Mouse (Mus musculus): Measurements from ENCODE around the gene Vti1b. TPM values are rescaled to one million over a fixed set of nuclear protein-coding genes. Genes with fewer than 3 reads are reported as not detected.

Vti1b gene
- polyA plus RNA-seq (2014; fragmentation: Nextera tagmentation; extraction: Ambion mirVana) = 83.6 and 85.1 TPM in 2 replicates

DNA sequence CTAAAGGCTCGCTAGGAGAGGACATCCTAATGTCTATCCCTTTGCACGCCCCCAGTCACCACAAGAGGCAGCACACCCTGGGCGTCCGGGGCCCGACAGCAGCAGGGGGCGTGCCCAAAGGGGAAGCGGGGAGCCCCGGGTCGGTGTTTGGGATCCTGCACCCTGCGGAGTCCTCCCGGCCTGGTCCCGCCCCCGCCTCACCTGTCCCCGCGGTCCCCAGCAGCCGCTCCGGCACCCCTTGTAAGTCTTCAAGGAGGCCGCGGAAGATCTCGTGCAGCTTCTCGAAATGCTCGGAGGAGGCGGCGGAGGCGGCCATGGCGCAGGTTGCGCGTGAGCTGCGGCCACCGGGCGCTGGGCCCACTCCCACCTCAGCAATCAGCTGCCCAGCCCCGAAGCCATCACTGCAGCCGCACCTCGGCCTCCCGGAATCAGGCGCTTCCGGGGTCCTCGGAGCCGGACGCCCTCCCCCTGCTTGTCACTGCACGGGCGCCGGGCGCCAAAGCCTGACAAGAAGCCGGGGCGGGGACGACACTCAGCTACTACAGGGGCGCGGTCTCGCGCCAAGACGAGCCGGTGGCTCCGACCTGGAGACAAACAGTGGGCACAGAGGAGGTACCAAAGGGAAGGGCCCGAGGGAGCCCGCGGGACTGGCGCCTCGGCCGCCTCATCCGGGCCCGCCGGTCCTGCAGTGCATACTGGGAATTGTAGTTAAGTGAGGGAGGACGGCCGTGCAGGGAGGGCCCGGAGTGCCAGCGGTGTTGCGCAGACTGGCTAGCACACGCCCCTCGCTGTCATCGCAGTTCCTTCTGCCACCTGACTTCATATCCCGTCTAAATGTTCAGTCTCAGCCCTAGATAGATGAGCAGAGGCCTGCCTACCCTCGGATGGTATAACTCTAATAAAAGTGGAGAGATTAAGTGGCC lies at the start of gene Vti1b:
TSS of gene Vti1b (minus strand) at position 649 of the 923 bp plus-strand sequence.
- peak within 1 kb of the TSS; percentile 91 for H3K4me3 ChIP-seq (ENCODE audit: low read depth, low read length)
- H3K9ac ChIP-seq (replicated peaks; ENCODE audit: low read depth, low read length) = peak within 1 kb of the TSS; percentile 76
- no peaks in the 10 kb centered on the region for H3K27me3 ChIP-seq (ENCODE audit: control insufficient read depth, insufficient read depth, low read length)
- under 1% methylated on average over 73 of the region's 73 CpGs for WGBS
- H3K36me3 ChIP-seq (ENCODE audit: control insufficient read depth, insufficient read depth, low read length) = peaks cover 9% of the 10 kb centered on the region; the same call in 1 of the 2 replicates
- peak; percentile 96 for ATAC-seq (ENCODE audit: insufficient number of reproducible peaks, insufficient read depth, low FRiP score, low read depth)
- peak within 1 kb of the TSS; percentile 95 for H3K27ac ChIP-seq (ENCODE audit: low read length)
- no peaks in the 10 kb centered on the region for H3K9me3 ChIP-seq (ENCODE audit: control insufficient read depth, low read depth, low read length)
- H3K4me2 ChIP-seq (replicated peaks; ENCODE audit: low read depth, low read length) = peak within 1 kb of the TSS; percentile 66
- H3K4me1 ChIP-seq (ENCODE audit: control insufficient read depth, insufficient read depth, low read length) = peaks cover 6% of the 10 kb centered on the region; the same call in 1 of the 2 replicates

DNA sequence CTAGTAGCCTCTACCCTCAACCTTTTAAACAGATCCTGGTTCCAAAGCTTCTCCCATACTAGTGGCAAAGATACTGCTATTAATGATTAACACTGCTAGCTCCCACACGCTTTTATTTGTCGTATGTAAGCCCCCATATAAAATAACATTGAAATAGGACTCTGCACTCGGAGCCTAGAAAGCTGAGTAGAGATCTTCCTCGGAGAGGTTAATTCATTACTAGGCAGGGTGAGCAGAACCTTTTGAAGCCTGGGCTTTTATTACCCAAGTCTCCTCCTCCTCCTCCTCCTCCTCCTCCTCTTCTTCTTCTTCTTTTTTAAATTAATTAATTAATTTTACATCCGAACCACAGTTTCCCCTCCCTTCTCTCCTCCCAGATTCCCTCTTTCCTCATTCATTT lies 45.0 kb upstream of the Vti1b start:
- H3K27me3 ChIP-seq (ENCODE audit: control insufficient read depth, insufficient read depth, low read length) = no peaks in the 10 kb centered on the region
- no peak for ATAC-seq (ENCODE audit: insufficient number of reproducible peaks, insufficient read depth, low FRiP score, low read depth)
- no peak overlapping the region for H3K27ac ChIP-seq (ENCODE audit: low read length)
- H3K4me3 ChIP-seq (ENCODE audit: low read depth, low read length) = no peak overlapping the region
- 48% methylated on average over 5 of the region's 5 CpGs for WGBS
- no peak overlapping the region for H3K4me2 ChIP-seq (replicated peaks; ENCODE audit: low read depth, low read length)
- H3K9ac ChIP-seq (replicated peaks; ENCODE audit: low read depth, low read length) = no peak overlapping the region
- H3K4me1 ChIP-seq (ENCODE audit: control insufficient read depth, insufficient read depth, low read length) = no peaks in the 10 kb centered on the region
- no peaks in the 10 kb centered on the region for H3K9me3 ChIP-seq (ENCODE audit: control insufficient read depth, low read depth, low read length)
- no peaks in the 10 kb centered on the region for H3K36me3 ChIP-seq (ENCODE audit: control insufficient read depth, insufficient read depth, low read length)

DNA sequence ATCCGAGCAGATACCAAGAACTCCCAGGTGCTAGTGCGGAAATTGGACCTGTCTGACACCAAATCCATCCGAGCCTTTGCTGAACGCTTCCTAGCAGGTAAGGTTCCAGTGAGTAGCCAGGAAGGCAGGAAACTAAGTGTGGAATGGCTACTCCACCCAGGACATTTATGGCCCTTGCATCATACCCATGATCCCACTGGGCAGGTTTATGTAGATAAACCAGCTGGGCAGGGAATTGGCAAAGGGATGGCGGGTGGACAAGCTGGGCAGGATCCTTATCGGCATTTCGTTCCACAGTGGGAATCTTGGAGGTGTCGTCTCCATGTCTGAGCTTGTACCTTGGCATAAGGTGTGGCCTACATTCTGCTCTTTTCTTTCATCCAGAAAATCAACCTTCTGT lies 39.0 kb upstream of the Vti1b start:
- no peaks in the 10 kb centered on the region for H3K36me3 ChIP-seq (ENCODE audit: control insufficient read depth, insufficient read depth, low read length)
- no peak overlapping the region for H3K9ac ChIP-seq (replicated peaks; ENCODE audit: low read depth, low read length)
- no peaks in the 10 kb centered on the region for H3K4me1 ChIP-seq (ENCODE audit: control insufficient read depth, insufficient read depth, low read length)
- 77% methylated on average over 8 of the region's 8 CpGs for WGBS
- ATAC-seq (ENCODE audit: insufficient number of reproducible peaks, insufficient read depth, low FRiP score, low read depth) = no peak
- no peak overlapping the region for H3K4me3 ChIP-seq (ENCODE audit: low read depth, low read length)
- no peaks in the 10 kb centered on the region for H3K27me3 ChIP-seq (ENCODE audit: control insufficient read depth, insufficient read depth, low read length)
- H3K27ac ChIP-seq (ENCODE audit: low read length) = no peak overlapping the region
- H3K4me2 ChIP-seq (replicated peaks; ENCODE audit: low read depth, low read length) = no peak overlapping the region
- no peaks in the 10 kb centered on the region for H3K9me3 ChIP-seq (ENCODE audit: control insufficient read depth, low read depth, low read length)

DNA sequence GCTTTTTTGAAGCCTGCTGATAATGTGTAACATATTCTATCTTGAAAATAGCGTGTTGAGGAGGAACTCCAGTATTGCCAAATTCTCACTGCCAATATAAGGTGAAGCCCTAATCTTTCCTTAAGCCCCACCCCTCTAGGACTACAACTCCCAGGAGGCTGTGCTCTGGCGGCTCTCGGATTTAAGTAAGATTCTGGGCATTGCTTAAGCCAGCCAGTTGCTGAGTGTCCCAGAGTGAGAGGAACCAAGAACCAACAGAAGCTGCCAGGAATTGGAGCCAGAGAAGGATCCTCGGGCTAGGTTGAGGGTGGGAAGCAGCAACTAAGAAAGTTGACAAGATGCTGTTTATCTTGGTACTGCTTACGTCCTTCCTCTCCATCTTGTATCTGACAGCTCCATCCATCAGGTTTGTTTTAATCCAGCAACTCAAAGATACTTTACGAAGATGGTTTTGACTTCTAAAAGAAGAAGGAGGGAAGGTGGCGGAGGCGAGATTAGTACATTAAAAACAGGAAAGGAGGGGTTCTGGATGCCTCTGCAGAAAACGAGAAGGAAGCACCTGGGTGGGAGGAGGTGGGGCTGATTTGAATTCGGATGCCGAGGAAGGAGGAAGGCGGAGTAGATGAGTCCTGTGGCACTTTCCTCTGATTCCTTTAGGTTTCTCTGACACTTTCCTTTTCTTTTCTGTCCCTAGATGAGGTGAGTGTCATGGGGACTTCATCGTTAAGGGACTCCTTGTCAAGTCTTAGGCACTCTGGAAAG lies 36.4 kb upstream of the Vti1b start, which contains the start of gene Rdh12:
TSS of gene Rdh12 (plus strand) at position 212 of the 762 bp plus-strand sequence.
- no peaks in the 10 kb centered on the region for H3K36me3 ChIP-seq (ENCODE audit: control insufficient read depth, insufficient read depth, low read length)
- H3K27ac ChIP-seq (ENCODE audit: low read length) = 0 out of 2 replicates have a peak within 1 kb of the TSS, but pooled peaks have one; percentile 22
- WGBS = 4% methylated on average over 13 of the region's 13 CpGs
- no peak within 1 kb of the TSS for H3K9ac ChIP-seq (replicated peaks; ENCODE audit: low read depth, low read length)
- H3K4me3 ChIP-seq (ENCODE audit: low read depth, low read length) = peak within 1 kb of the TSS; percentile 33
- no peaks in the 10 kb centered on the region for H3K9me3 ChIP-seq (ENCODE audit: control insufficient read depth, low read depth, low read length)
- H3K27me3 ChIP-seq (ENCODE audit: control insufficient read depth, insufficient read depth, low read length) = no peaks in the 10 kb centered on the region
- H3K4me2 ChIP-seq (replicated peaks; ENCODE audit: low read depth, low read length) = peak within 1 kb of the TSS; percentile 40
- no peaks in the 10 kb centered on the region for H3K4me1 ChIP-seq (ENCODE audit: control insufficient read depth, insufficient read depth, low read length)
- peak; percentile 72; the same call in 1 of the 2 replicates for ATAC-seq (ENCODE audit: insufficient number of reproducible peaks, insufficient read depth, low FRiP score, low read depth)

DNA sequence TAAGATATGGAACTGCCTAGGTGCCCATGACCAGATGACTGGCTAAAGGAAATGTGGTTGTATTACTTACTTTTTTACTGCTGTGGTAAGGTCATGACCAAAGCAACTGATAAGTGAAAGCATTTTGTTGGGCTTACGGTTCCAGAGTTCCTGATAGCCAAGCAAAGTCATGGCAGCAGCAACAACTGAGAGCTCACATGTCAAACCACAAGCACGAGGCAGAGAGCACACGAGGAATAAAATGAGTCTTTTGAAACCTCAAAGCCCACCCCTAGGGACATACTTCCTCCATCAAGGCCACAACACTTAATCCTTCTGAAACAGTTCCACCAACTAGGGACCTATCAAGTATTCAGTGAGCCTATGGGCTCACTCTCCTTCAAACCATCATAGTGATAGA lies 29.4 kb upstream of the Vti1b start:
- no peak for ATAC-seq (ENCODE audit: insufficient number of reproducible peaks, insufficient read depth, low FRiP score, low read depth)
- H3K9me3 ChIP-seq (ENCODE audit: control insufficient read depth, low read depth, low read length) = no peaks in the 10 kb centered on the region
- H3K36me3 ChIP-seq (ENCODE audit: control insufficient read depth, insufficient read depth, low read length) = no peaks in the 10 kb centered on the region
- H3K27ac ChIP-seq (ENCODE audit: low read length) = no peak overlapping the region
- no peaks in the 10 kb centered on the region for H3K27me3 ChIP-seq (ENCODE audit: control insufficient read depth, insufficient read depth, low read length)
- no peak overlapping the region for H3K4me3 ChIP-seq (ENCODE audit: low read depth, low read length)
- WGBS = 70% methylated on average over 3 of the region's 3 CpGs
- H3K4me1 ChIP-seq (ENCODE audit: control insufficient read depth, insufficient read depth, low read length) = no peaks in the 10 kb centered on the region
- no peak overlapping the region for H3K9ac ChIP-seq (replicated peaks; ENCODE audit: low read depth, low read length)
- no peak overlapping the region for H3K4me2 ChIP-seq (replicated peaks; ENCODE audit: low read depth, low read length)

DNA sequence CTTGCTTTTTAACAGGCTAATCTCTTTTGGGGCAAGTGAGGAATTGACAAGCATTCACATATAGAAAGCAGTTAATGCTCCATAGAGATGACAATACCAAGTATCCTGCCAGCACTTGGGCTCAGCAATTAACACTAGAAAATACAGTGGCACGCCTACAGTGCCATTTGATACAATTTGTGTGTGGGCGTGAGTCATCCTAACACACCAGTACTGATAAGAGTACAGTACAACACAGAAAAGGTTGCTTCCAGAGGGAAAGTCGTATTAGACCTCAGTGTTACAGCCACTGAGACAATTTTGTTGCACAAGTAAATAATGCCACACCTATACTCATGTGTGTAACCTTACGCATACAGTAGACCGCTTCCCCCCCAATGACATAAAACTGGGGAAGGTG lies 24.6 kb upstream of the Vti1b start:
- Histone ChIP-seq H3K36me3 (ENCODE audit: control insufficient read depth, insufficient read depth, low read length) (no peaks in the 10 kb centered on the region), H3K27ac (ENCODE audit: low read length) (no peak overlapping the region), H3K9me3 (ENCODE audit: control insufficient read depth, low read depth, low read length) (no peaks in the 10 kb centered on the region), H3K9ac (replicated peaks; ENCODE audit: low read depth, low read length) (no peak overlapping the region), H3K4me1 (ENCODE audit: control insufficient read depth, insufficient read depth, low read length) (no peaks in the 10 kb centered on the region), H3K27me3 (ENCODE audit: control insufficient read depth, insufficient read depth, low read length) (no peaks in the 10 kb centered on the region), H3K4me2 (replicated peaks; ENCODE audit: low read depth, low read length) (no peak overlapping the region), H3K4me3 (ENCODE audit: low read depth, low read length) (no peak overlapping the region)
- WGBS = 80% methylated on average over 5 of the region's 5 CpGs
- ATAC-seq (ENCODE audit: insufficient number of reproducible peaks, insufficient read depth, low FRiP score, low read depth) = no peak

DNA sequence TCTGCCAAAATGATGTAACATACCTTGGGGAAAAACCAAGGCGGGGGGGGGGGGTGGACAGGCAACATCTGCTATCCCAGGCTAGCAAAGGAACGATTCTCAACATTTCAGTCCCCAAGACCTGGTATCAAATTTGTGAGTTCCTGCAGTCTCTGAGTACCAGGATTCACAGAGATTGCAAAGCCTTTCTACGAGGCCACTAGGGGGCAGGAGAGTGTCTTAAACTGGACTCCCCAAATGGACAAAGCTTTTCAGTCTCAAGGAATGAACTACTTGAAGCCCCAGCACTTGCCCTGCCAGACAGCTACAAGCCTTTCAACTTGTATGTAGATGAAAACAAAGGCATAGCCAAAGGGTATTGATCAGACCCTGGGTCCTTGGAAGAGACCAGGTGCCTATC lies 21.0 kb upstream of the Vti1b start:
- ATAC-seq (ENCODE audit: insufficient number of reproducible peaks, insufficient read depth, low FRiP score, low read depth) = no peak
- no peak overlapping the region for H3K9ac ChIP-seq (replicated peaks; ENCODE audit: low read depth, low read length)
- no peaks in the 10 kb centered on the region for H3K27me3 ChIP-seq (ENCODE audit: control insufficient read depth, insufficient read depth, low read length)
- H3K4me1 ChIP-seq (ENCODE audit: control insufficient read depth, insufficient read depth, low read length) = peaks cover 6% of the 10 kb centered on the region; the same call in 1 of the 2 replicates
- no peaks in the 10 kb centered on the region for H3K9me3 ChIP-seq (ENCODE audit: control insufficient read depth, low read depth, low read length)
- H3K4me2 ChIP-seq (replicated peaks; ENCODE audit: low read depth, low read length) = no peak overlapping the region
- 0 out of 2 replicates have a peak, but pooled peaks cover under 1% of the 10 kb centered on the region for H3K36me3 ChIP-seq (ENCODE audit: control insufficient read depth, insufficient read depth, low read length)
- no peak overlapping the region for H3K4me3 ChIP-seq (ENCODE audit: low read depth, low read length)
- H3K27ac ChIP-seq (ENCODE audit: low read length) = no peak overlapping the region
- WGBS = 6% methylated on average over 3 of the region's 3 CpGs

DNA sequence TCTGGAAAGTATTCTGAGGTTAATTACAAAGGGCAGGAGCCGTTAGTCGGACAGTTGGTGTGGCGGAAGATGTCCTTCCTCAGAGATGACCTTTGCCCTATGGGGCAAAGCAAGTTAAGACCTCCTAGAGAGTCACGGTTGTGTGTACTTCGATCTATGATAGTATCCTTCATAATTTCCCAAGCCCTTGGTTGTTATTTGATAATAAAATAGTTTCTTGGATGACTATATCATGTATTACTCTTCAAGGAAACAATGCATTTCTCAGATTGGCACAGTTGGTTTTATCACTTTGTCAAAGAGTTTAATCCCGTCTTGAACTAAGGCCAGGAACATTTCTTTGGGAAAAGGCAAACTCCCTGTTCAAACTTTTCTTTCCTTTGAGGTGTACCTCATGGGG lies 19.7 kb upstream of the Vti1b start, which contains the start of gene Rdh11:
TSS of gene Rdh11 (minus strand) at position 101 of the 400 bp plus-strand sequence.
- Histone ChIP-seq H3K27me3 (ENCODE audit: control insufficient read depth, insufficient read depth, low read length) (no peaks in the 10 kb centered on the region), H3K4me3 (ENCODE audit: low read depth, low read length) (peak within 1 kb of the TSS; percentile 55), H3K36me3 (ENCODE audit: control insufficient read depth, insufficient read depth, low read length) (peaks cover 12% of the 10 kb centered on the region; the same call in 1 of the 2 replicates), H3K9me3 (ENCODE audit: control insufficient read depth, low read depth, low read length) (no peaks in the 10 kb centered on the region), H3K4me1 (ENCODE audit: control insufficient read depth, insufficient read depth, low read length) (peaks cover 6% of the 10 kb centered on the region; the same call in 1 of the 2 replicates), H3K9ac (replicated peaks; ENCODE audit: low read depth, low read length) (peak within 1 kb of the TSS; percentile 31; the same call in 1 of the 2 replicates), H3K4me2 (replicated peaks; ENCODE audit: low read depth, low read length) (peak within 1 kb of the TSS; percentile 67), H3K27ac (ENCODE audit: low read length) (peak within 1 kb of the TSS; percentile 28; the same call in 1 of the 2 replicates)
- WGBS = 65% methylated on average over 6 of the region's 6 CpGs
- no peak for ATAC-seq (ENCODE audit: insufficient number of reproducible peaks, insufficient read depth, low FRiP score, low read depth)

Data from stomach, embryonic 14.5 days (tissue).